Mouse (Mus musculus): ENCODE measurements around the gene Slc12a3.
"Not testable (repeated sequence)": the region's sequence is repeated elsewhere in the genome, so short reads cannot be mapped to it uniquely, and the experiment has no call there.

The Slc12a3 gene

DNA sequence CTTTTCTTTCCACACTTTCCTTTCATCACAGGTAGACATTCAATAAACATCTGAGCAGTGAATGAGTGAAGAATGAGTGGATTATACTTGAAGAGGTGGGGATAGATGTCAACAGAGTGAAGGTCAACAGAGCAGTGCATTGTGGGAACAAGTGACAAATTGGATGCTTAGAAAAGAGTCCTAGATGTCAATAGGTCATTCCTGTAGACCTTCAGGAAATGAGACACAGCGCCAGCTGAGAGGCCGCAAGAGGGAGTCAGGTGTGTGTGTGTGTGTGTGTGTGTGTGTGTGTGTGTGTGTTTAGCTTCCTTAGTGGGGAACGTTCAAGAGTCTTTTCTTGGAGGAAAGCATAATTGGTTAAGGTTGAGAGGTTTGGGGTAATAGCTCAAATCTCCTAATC is 47.2 kb downstream of the Slc12a3 start:
- no peak for DNase-seq

DNA sequence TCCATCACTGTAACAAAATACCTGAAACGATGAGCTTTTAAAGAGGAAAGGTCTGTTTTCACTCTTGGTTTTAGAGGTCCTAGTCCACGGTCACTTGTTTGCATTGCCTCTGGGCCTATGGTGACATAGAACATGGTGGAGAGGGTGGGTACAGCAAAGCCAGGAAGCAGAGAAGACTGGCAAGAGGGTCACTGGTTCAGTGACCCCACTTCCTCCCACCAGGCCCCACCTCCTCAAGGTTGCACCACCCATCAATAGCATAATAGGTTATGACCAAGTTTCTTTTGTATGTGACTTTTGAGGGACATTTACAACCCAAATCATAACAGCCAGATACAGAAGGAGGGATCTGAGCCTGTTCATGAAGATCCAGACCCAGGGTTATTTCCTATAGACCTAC is 47.6 kb downstream of the Slc12a3 start:
- no peak for DNase-seq

GRCm38 (mm10) chr8:94377031-94377430 is 48.0 kb downstream of the Slc12a3 start:
- DNase-seq = no peak

- peak; percentile 89 to 97 for DNase-seq
Measured at GRCm38 (mm10) chr8:94377714-94378205, 48.8 kb downstream of the Slc12a3 start.

DNA sequence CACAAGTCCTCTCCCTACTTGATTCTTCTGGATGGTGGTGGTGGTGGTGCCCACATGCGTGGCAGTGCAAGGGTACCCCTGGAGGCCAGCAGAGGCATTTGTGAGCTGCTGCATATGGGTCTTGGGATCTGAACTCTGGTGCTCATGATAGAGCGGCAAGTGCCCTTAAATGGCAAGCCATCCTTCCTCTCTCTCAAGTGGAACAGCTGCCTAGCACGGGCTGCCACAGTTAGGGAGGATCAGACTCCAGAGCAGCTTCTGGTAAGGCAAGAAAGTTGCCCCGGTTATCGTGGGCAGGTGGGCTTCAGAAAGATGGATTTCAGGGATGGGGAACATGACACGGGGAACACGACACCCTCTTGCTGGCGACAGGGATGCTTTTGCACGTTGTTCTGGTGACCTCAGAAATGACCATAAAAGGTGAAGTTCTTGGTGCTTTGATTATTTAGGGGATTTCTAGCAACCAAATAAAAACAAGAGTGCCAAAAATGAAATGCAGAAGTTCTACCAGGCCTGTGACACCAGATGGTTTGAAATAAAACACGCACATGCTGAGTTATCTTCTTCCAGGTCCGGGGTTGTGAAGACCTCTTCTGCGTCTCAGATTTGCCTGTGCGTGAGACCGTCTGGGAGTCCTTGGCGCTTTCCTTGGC is 49.9 kb downstream of the Slc12a3 start:
- DNase-seq = peak in 1 of 2 experiments; percentile 55

GRCm38 (mm10) chr8:94379686-94380085 is 50.7 kb downstream of the Slc12a3 start:
- no peak for DNase-seq

DNA sequence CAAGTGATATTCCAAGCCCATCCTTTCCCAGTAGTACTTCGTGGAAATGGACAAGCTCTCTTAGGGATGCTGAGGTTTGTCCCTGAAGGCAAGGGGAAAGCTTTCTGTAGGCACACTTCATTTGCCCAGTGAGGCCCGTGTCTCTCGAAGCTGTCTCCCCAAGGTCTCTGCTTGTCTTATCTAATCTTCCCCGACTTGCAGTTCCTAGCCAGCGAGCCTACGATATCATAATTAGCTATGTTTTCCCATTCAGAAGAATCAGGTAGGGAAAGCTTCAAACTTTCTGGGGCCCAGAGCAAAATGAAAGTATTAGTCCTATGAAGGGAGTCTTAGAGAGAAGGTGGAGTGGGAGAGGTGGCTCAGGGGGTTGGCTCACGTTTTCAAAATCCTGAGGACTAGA is 55.2 kb downstream of the Slc12a3 start:
- no peak for DNase-seq

GRCm38 (mm10) chr8:94385506-94386213 is 56.7 kb downstream of the Slc12a3 start:
- DNase-seq = no peak

DNA sequence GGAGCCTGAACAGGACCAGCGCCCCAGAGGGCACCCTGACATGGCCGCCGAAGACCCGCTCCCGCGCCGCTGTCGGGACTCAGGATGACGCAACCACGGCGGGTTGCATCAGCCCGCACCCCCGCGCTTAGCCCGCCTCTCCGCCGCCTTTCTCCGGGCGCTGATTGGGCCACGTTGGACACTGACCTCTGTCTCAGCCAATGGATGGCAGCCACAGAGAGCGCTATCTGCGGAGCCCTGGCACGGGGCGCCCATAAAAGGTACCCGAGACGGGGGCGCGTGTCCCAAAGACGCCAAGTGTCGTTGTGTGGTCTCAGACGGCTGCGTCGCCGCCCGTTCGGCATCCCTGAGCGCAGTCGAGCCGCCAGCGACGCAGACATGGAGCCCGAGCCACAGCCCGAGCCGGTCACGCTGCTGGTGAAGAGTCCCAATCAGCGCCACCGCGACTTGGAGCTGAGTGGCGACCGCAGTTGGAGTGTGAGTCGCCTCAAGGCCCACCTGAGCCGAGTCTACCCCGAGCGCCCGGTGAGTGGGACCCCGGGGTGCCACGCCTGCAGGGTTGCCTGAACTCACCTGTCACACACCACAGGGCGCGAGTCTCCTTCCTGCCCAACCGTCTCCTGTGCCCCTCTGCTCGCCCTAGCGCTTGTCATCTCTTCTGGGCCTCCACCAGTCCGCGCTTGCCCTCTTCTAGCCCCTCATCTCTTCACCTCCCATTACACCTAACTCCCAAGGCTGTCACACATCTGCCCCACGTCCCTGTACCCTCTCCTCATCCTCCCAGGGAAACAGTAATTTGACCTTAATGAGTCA is 57.4 kb downstream of the Slc12a3 start, which contains the start of gene Herpud1:
Gene Herpud1, plus strand, starts transcription at position 225 of the 813 bp plus-strand sequence.
- peak; percentile 98 to 99 for DNase-seq

GRCm38 (mm10) chr8:94387027-94387684 is 58.2 kb downstream of the Slc12a3 start:
- DNase-seq = peak; percentile 94 to 97

- no peak for DNase-seq
Measured at GRCm38 (mm10) chr8:94387785-94388184, 58.8 kb downstream of the Slc12a3 start.

GRCm38 (mm10) chr8:94389531-94389930 is 60.5 kb downstream of the Slc12a3 start:
- no peak for DNase-seq

DNA sequence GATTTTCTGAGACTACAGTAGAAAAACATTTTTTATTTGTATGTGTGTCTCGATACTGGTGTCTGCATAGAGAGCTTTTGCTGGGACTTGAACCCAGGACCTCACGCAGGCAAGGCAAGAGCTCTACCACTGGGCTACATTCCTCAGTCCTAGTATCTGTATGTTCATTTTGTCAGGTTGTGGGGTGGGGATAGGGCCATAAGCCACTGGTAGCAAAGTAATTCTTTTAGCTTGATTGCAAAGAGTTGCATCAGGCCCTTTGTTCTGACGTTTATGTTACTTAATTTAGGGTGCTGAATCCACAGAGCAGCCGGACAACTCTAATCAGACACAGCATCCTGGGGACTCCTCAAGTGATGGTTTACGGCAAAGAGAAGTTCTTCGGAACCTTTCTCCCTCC is 61.4 kb downstream of the Slc12a3 start:
- no peak for DNase-seq

- DNase-seq = no peak
Measured at GRCm38 (mm10) chr8:94390910-94391309, 61.9 kb downstream of the Slc12a3 start.

- DNase-seq = peak; percentile 72 to 84
Measured at GRCm38 (mm10) chr8:94392147-94392546, 63.1 kb downstream of the Slc12a3 start.

DNA sequence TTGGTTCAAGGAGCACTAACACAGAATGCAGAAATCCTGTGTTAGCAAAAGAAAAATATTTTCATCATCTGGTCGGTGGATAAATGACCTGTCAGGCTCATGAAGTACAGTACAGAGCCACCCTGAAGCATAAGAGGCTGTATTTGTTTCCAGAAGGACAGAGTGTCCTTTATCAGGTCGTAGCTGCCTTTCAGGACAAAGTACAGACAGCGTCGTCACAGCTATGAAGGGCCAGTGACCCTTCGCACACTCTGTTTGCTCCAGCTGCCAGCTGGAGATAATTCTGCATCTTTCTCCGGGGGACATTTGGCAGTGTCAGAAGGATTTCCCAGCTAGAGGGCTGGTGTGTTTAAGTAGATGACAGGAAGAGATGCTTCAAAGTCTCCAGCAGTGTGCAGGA is 63.6 kb downstream of the Slc12a3 start:
- DNase-seq = peak in 1 of 2 experiments; percentile 42

DNA sequence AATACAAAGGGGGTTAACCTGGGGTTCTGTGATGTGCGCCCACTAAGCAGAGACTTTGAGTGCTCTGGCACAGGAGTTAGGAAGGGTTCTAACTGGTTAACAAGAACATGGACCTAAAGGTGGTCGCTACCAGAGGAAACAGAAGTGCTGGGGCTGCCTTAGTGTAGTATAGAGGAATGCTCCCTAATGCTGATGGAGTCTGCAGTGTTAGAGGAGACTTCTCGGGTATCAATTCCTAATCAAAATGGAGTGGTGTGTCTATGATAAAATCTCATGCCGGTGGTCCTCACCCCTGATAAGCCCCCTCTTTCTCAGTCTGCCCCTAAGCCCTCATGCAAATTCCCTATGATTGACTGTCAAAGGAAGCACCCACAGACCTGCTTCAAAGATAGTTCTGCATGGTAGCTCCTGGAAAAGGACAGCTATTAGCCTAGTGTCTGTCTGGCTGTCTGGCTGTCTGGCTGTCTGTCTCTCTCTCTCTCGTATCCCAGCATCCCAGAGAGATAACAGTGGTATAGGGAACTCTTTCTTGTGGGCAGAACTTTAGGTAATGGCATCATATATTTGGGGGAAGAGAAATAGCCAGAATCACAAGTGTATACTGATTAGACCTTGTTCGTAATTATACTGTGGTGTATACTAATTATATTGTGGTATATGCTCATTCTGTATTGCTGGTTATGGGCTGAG is 67.0 kb downstream of the Slc12a3 start:
- peak in 1 of 2 experiments; percentile 4 for DNase-seq

- DNase-seq = peak; percentile 78 to 85
Measured at GRCm38 (mm10) chr8:94396964-94397657, 68.1 kb downstream of the Slc12a3 start.

- no peak for DNase-seq
Measured at GRCm38 (mm10) chr8:94398587-94398986, 69.6 kb downstream of the Slc12a3 start.

DNA sequence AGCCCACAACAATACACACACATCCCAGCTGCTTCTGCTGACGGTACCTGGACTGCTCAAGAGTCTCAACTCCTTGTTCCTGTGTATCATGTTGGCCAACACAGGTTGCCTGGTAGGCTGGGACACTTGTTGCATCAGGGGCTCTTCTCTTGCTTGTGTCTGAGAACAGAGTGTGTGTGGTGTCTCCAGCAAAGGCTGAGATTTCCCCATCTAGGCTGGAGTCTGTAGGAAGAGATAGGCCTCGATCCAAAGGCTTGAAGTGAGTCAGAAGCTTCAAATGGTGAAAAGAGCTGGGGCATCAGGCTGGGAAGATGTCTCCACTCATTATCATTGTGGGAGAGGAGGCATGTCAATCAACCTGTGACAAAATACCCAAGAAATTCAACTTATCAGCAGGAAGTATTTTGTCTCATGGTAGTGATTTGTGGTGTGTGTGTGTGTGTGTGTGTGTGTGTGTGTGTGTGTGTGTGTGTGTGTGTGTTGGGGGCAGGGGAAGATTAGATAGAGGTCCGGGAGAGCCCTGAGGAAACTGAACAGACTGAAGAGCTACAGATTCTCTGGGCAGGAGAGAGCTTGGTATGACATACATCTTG is 70.5 kb downstream of the Slc12a3 start:
- DNase-seq = no peak

- DNase-seq = not testable (repeated sequence)
Measured at GRCm38 (mm10) chr8:94399957-94400356, 71.0 kb downstream of the Slc12a3 start.

Data from kidney, postnatal 36 days (tissue).